Mouse (Mus musculus) left cerebral cortex, adult 18-20 months (tissue): ENCODE measurements around the gene Gm16513. TPM values are rescaled to one million over a fixed set of nuclear protein-coding genes. Genes with fewer than 3 reads are reported as not detected.
"Not testable (repeated sequence)": the region's sequence is repeated elsewhere in the genome, so short reads cannot be mapped to it uniquely, and the experiment has no call there.

Source experiments
- DNase-seq, 2 experiments: peaks; one replicate each; pipeline ENCODE4 v3.0.0; 2021 to 2022; ENCODE audit warnings: low spot score in 2 of 2, mixed read lengths in 1 of 2
- long read RNA-seq, 2 experiments: library from polyadenylated mRNA; stranded (forward); transcript quantifications; one replicate each; pipeline ENCODE4 v2.0.0; 2021
- total RNA-seq, 2 experiments: library from RNA; stranded (reverse); gene quantifications; 2 replicates each; pipeline ENCODE4 v1.2.3; 2021

Gene Gm16513
- not detected for total RNA-seq
- long read RNA-seq, experiment 1, result 0 reads
- long read RNA-seq, experiment 2, result 0 reads

- DNase-seq, result not testable (repeated sequence)
Measured at GRCm38 (mm10) chr5:95182324-95182723, at the start of gene Gm16513. Gm16513 (plus strand) TSS chr5:95182624.

Other genes with a start within 250 kb of the Gm16513 start
- not detected for gene Gm6367, start 194.0 kb upstream of the Gm16513 start, total RNA-seq
- not detected for gene Gm7942, start 75.7 kb upstream of the Gm16513 start, total RNA-seq
- not detected for gene Gm10424, start 90.1 kb downstream of the Gm16513 start, total RNA-seq
- gene Gm3259, start 123.3 kb downstream of the Gm16513 start, total RNA-seq, result not detected